Mouse (Mus musculus) MEL (cell line): Measurements from ENCODE around the gene Spop.

ENCODE experiments used
- CTCF ChIP-seq, 3 experiments: IDR thresholded peaks in 2 of 3; conservative IDR thresholded peaks in 1 of 3; 2 replicates each; pipeline ENCODE4 v1.5.1; 2011 to 2012; ENCODE audit warnings: low read length in 3 of 3, low read depth in 2 of 3, mild to moderate bottlenecking in 2 of 3, improper control_type of control experiment in 1 of 3, inconsistent platforms in 1 of 3, mixed read lengths in 1 of 3, moderate library complexity in 1 of 3; ENCODE audit not compliant: control insufficient read depth in 1 of 3, insufficient read depth in 1 of 3, poor library complexity in 1 of 3, severe bottlenecking in 1 of 3
- EP300 ChIP-seq, 2 experiments: IDR thresholded peaks; 2 replicates each; pipeline ENCODE4 v1.6.1; 2011; ENCODE audit warnings: improper control_type of control experiment in 2 of 2, low read length in 2 of 2, low read depth in 1 of 2, mild to moderate bottlenecking in 1 of 2
- GATA1 ChIP-seq: IDR thresholded peaks from 2 replicates; pipeline ENCODE4 v1.6.1; 2011; ENCODE audit warnings: low read depth, low read length, improper control_type of control experiment
- MAX ChIP-seq: IDR thresholded peaks from 2 replicates; pipeline ENCODE4 v1.6.1; 2011; ENCODE audit warnings: low read length, improper control_type of control experiment
- ZC3H11A ChIP-seq: IDR thresholded peaks from 2 replicates; pipeline ENCODE4 v1.6.1; 2012; ENCODE audit warnings: low read depth, mild to moderate bottlenecking, inconsistent platforms, low read length, improper control_type of control experiment

DNA sequence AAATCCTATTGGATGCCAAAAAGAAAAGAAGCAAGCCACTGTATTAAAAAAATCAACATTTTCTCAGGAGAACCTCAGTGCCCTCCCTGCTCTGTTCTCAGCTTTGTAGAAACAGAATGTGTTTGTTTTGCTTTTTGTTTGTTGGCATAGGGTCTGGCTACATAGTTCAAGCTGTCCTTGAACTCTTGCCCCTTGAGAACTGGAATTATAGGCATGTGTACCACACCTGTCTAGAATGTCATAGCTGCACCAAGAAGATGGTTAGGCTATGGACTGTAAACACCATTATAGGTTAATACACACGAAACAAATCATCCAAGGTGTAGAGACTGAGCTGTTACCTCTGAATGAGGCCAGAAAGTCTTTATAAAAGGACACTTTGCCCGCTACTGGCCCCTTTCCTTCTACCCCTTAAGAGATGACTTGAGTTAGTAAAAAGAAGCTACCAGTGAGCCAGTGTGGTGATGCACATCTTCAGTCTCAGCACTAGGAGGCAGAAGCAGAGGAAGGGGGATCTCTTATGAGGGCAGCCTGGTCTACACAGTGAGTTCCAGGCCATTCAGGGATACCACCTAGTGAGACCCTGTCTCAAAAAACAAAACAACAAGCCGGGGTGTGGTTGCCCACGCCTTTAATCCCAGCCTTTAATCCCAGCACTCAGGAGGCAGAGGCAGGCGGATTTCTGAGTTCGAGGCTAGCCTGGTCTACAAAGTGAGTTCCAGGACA, 32.9 kb downstream of the Spop start:
- TF ChIP-seq CTCF (IDR thresholded peaks at IDR 0.05 in 2 of 3, conservative IDR thresholded peaks at IDR 0.05 in 1 of 3; ENCODE audit: control insufficient read depth in 1 of 3, insufficient read depth in 1 of 3, low read depth in 2 of 3, low read length in 3 of 3, poor library complexity in 1 of 3, severe bottlenecking in 1 of 3) (no peak), EP300 (IDR thresholded peaks at IDR 0.05; ENCODE audit: low read depth in 1 of 2, low read length in 2 of 2) (no peak), GATA1 (no peak), ZC3H11A (no peak), MAX (no peak)
